In genomic region chr4:105269398-105269797, GRCm38 (mm10) we compare ENCODE assay signal across 3 mouse cellular contexts.
DNase-seq lines count a peak whose midpoint lies in the region; ATAC-seq and TF ChIP-seq lines count a peak whose summit lies in the region.
"Not testable (repeated sequence)": the region's sequence is repeated elsewhere in the genome, so short reads cannot be mapped to it uniquely, and the experiment has no call there.

No protein-coding gene starts in this region.

- in situ Hi-C loops in CH12.LX (cut with MboI; ENCODE audit: low pct_ligation_motif_present, low pct_unique_long_range_greater_than_20kb, low sequenced_read_pairs); ES-E14 (cut with MboI; ENCODE audit: low sequenced_read_pairs in 2 of 2, unreplicated experiment in 2 of 2): not testable (repeated sequence)

- H3K9me3 ChIP-seq in CH12.LX (replicated peaks; ENCODE audit: low read length); ES-E14 (ENCODE audit: control insufficient read depth, insufficient read depth, low read depth, low read length); midbrain, embryonic 11.5 days (ENCODE audit: control insufficient read depth, low read length): not testable (repeated sequence)

- 98% methylated on average over 4 of the region's 7 CpGs for WGBS in midbrain, embryonic 11.5 days

- dilution Hi-C loops in CH12.LX (cut with MboI; ENCODE audit: extremely low pct_ligation_motif_present, extremely low pct_unique_long_range_greater_than_20kb, low sequenced_read_pairs): not testable (repeated sequence)

- peaks cover under 1 to 24% of the 10 kb centered on the region in 2 experiments for H3K4me1 ChIP-seq in CH12.LX (ENCODE audit: control insufficient read depth in 1 of 2, insufficient read depth in 2 of 2)
- not testable (repeated sequence) for H3K4me1 ChIP-seq in ES-E14 (ENCODE audit: control insufficient read depth in 2 of 2, insufficient read depth in 2 of 2, low read length in 2 of 2, poor library complexity in 1 of 2); midbrain, embryonic 11.5 days (ENCODE audit: control insufficient read depth, insufficient read depth, low read length)

- not testable (repeated sequence) for DNase-seq in CH12.LX (ENCODE audit: extremely low read depth); ES-E14 (ENCODE audit: low read depth, low spot score)
- DNase-seq in midbrain, embryonic 11.5 days (ENCODE audit: low spot score, missing footprints): peak; percentile 37

- H3K4me3 ChIP-seq in CH12.LX (replicated peaks in 1 of 3; ENCODE audit: low read depth in 2 of 3, low read length in 2 of 3, poor library complexity in 1 of 3); ES-E14 (ENCODE audit: insufficient read depth in 1 of 2, low read depth in 1 of 2, low read length in 2 of 2, poor library complexity in 1 of 2, severe bottlenecking in 1 of 2); midbrain, embryonic 11.5 days (ENCODE audit: low read depth, low read length): not testable (repeated sequence)

- H3K27ac ChIP-seq in CH12.LX (ENCODE audit: insufficient read depth, low read depth); ES-E14 (ENCODE audit: insufficient read depth, low read depth, low read length, poor library complexity, severe bottlenecking); midbrain, embryonic 11.5 days (ENCODE audit: low read depth, low read length): not testable (repeated sequence)

- H3K4me2 ChIP-seq in CH12.LX (ENCODE audit: insufficient read depth, low read depth, poor library complexity, severe bottlenecking); midbrain, embryonic 11.5 days: not testable (repeated sequence)

- H3K9ac ChIP-seq in CH12.LX (ENCODE audit: insufficient read depth, low read depth); ES-E14 (ENCODE audit: insufficient read depth, low read depth, low read length, poor library complexity, severe bottlenecking); midbrain, embryonic 11.5 days (ENCODE audit: low read length): not testable (repeated sequence)

- TF ChIP-seq EP300 in CH12.LX (IDR thresholded peaks at IDR 0.05; ENCODE audit: low read length): not testable (repeated sequence)

- not testable (repeated sequence) for H3K79me2 ChIP-seq in CH12.LX (replicated peaks; ENCODE audit: control insufficient read depth, extremely low read depth, insufficient read depth, poor library complexity, severe bottlenecking)

- not testable (repeated sequence) for ATAC-seq in midbrain, embryonic 11.5 days (ENCODE audit: low FRiP score)

- not testable (repeated sequence) for H3K36me3 ChIP-seq in CH12.LX (replicated peaks in 1 of 2; ENCODE audit: control insufficient read depth in 1 of 2, insufficient read depth in 1 of 2, low read length in 1 of 2); ES-E14 (ENCODE audit: control insufficient read depth, insufficient read depth, low read length, poor library complexity, severe bottlenecking); midbrain, embryonic 11.5 days (ENCODE audit: control insufficient read depth, insufficient read depth, low read length)

- not testable (repeated sequence) for TF ChIP-seq CTCF in CH12.LX (conservative IDR thresholded peaks at IDR 0.05 in 1 of 2, IDR thresholded peaks at IDR 0.05 in 1 of 2; ENCODE audit: low read depth in 2 of 2, low read length in 2 of 2)

- TF ChIP-seq RAD21 in CH12.LX (IDR thresholded peaks at IDR 0.05; ENCODE audit: low read depth, low read length): not testable (repeated sequence)

- not testable (repeated sequence) for TF ChIP-seq POLR2A in CH12.LX (IDR thresholded peaks at IDR 0.05; ENCODE audit: low read depth, low read length)

- H3K27me3 ChIP-seq in CH12.LX (replicated peaks); midbrain, embryonic 11.5 days (ENCODE audit: control insufficient read depth, insufficient read depth, low read length): not testable (repeated sequence)

TF ChIP-seq in CH12.LX, 34 proteins besides CTCF, POLR2A, EP300 and RAD21:
- TF ChIP-seq ZNF384 (IDR thresholded peaks at IDR 0.05; ENCODE audit: low read depth, low read length): peak; percentile 67; the same call in 1 of the 2 replicates
TF ChIP-seq in CH12.LX: peak in this region for 1; not testable (repeated sequence) for 33.

TF ChIP-seq in ES-E14, 5 proteins besides CTCF, POLR2A, EP300 and RAD21:
- peak; percentile 73 for TF ChIP-seq ZNF384 (IDR thresholded peaks at IDR 0.05; ENCODE audit: low read depth, low read length)
TF ChIP-seq in ES-E14: peak in this region for 1; not testable (repeated sequence) for 4.
